7 mouse cellular contexts compared by ENCODE assay signal in the genomic region with DNA sequence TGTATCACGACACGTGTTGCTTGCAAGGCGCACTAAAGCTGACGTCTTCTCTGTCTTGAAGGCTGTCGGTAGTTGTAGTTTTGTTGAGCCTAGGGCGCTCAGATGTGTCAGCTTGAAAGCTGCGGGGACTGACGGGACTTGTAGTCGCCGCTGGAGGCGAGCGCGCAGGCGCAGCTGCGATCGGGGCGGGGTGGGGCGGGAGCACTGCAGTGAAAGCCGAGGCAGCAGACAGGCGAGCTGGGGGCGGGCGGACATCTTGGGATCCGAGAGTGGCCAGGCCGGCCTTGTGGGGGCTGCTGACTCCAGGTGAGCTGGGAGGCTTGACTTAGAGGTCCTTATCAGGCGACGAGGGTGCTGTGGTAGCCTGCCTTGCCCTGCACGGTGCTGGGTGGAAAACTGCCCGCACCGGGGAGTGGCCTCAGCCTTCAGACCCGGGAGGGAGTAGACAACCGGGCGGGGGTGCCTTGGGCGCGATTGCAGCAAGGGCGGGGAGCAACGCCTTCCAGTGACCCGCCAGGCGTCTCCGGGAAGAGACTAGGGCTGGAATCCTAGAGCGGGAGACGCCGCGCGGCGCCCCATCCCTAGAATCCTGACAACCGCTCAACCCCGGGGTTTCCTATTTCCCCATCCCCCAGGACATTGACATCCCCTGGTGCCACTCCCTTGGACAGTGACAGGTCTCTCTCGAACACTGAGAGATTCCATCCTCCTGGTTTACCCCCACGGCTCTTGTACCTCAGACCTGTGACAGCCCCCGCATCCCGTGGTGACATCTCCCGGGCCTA. TPM values are rescaled to one million over a fixed set of nuclear protein-coding genes. Genes with fewer than 3 reads are reported as not detected.
A peak's percentile ranks its signal among the peaks of the same experiment; 100 is the strongest.
DNase-seq lines count a peak whose midpoint lies in the region; ATAC-seq and TF ChIP-seq lines count a peak whose summit lies in the region.

A gene (plus strand): TSS at position 183 of the 785 bp plus-strand sequence.

- peak; percentile 95 for DNase-seq in adrenal gland, postnatal 10 days
- peak; percentile 99 for DNase-seq in embryonic facial prominence, embryonic 10.5 days (ENCODE audit: low spot score)
- DNase-seq in gonadal fat pad, adult 2 months (ENCODE audit: low read depth) = peak; percentile 99
- DNase-seq in left cerebral cortex, postnatal 4 days = peak; percentile 98

- no peaks in the 10 kb centered on the region for H3K27me3 ChIP-seq in embryonic facial prominence, embryonic 10.5 days (replicated peaks; ENCODE audit: low read depth, poor library complexity, severe bottlenecking)
- H3K27me3 ChIP-seq in intestine, postnatal 0 days (replicated peaks; ENCODE audit: control insufficient read depth, insufficient read depth, low read length) = no peaks in the 10 kb centered on the region
- H3K27me3 ChIP-seq in midbrain, embryonic 12.5 days = no peaks in the 10 kb centered on the region
- H3K27me3 ChIP-seq in small intestine, adult 2 months (ENCODE audit: control insufficient read depth, insufficient read depth, low read length) = no peaks in the 10 kb centered on the region

- peaks cover 23% of the 10 kb centered on the region for H3K4me1 ChIP-seq in embryonic facial prominence, embryonic 10.5 days
- peaks cover 4% of the 10 kb centered on the region; the same call in 1 of the 2 replicates for H3K4me1 ChIP-seq in intestine, postnatal 0 days (replicated peaks; ENCODE audit: control insufficient read depth, insufficient read depth, low read length)
- H3K4me1 ChIP-seq in midbrain, embryonic 12.5 days = peaks cover 25% of the 10 kb centered on the region
- H3K4me1 ChIP-seq in small intestine, adult 2 months (ENCODE audit: control insufficient read depth, insufficient read depth, insufficient read length, low read length) = peaks cover 10% of the 10 kb centered on the region

- TF ChIP-seq POLR2A in small intestine, adult 2 months (IDR thresholded peaks at IDR 0.05; ENCODE audit: low read depth, low read length) = peak; percentile 73

- peak; percentile 95 for ATAC-seq in intestine, postnatal 0 days
- peak; percentile 98 for ATAC-seq in midbrain, embryonic 12.5 days (ENCODE audit: low FRiP score, low read depth)

- peaks cover 72% of the 10 kb centered on the region for H3K36me3 ChIP-seq in embryonic facial prominence, embryonic 10.5 days (replicated peaks)
- peaks cover 48% of the 10 kb centered on the region for H3K36me3 ChIP-seq in intestine, postnatal 0 days (ENCODE audit: control insufficient read depth, insufficient read depth)
- H3K36me3 ChIP-seq in midbrain, embryonic 12.5 days = peaks cover 59% of the 10 kb centered on the region
- peaks cover 39% of the 10 kb centered on the region for H3K36me3 ChIP-seq in small intestine, adult 2 months (ENCODE audit: control insufficient read depth, insufficient read depth, low read length)

- peak within 1 kb of the TSS; percentile 86 for H3K9ac ChIP-seq in intestine, postnatal 0 days (ENCODE audit: low read depth, low read length)
- H3K9ac ChIP-seq in midbrain, embryonic 12.5 days (replicated peaks) = peak within 1 kb of the TSS; percentile 97

- intact Hi-C loops in left cerebral cortex, postnatal 4 days (cut with DNase I) = loop anchor here (10.0 kb wide), 1 partner anchor 109 kb away; no protein-coding TSS in a partner anchor

- H3K9me3 ChIP-seq in embryonic facial prominence, embryonic 10.5 days = no peaks in the 10 kb centered on the region
- no peaks in the 10 kb centered on the region for H3K9me3 ChIP-seq in intestine, postnatal 0 days (ENCODE audit: control insufficient read depth)
- no peaks in the 10 kb centered on the region for H3K9me3 ChIP-seq in midbrain, embryonic 12.5 days

- H3K4me3 ChIP-seq in embryonic facial prominence, embryonic 10.5 days = peak within 1 kb of the TSS; percentile 95
- peak within 1 kb of the TSS; percentile 89 for H3K4me3 ChIP-seq in intestine, postnatal 0 days (ENCODE audit: low read depth, low read length)
- H3K4me3 ChIP-seq in midbrain, embryonic 12.5 days = peak within 1 kb of the TSS; percentile 92
- H3K4me3 ChIP-seq in small intestine, adult 2 months (ENCODE audit: low read depth, low read length) = peak within 1 kb of the TSS; percentile 90

- under 1% methylated on average over 52 of the region's 52 CpGs for WGBS in embryonic facial prominence, embryonic 10.5 days
- WGBS in intestine, postnatal 0 days = under 1% methylated on average over 52 of the region's 52 CpGs
- 1% methylated on average over 48 of the region's 52 CpGs for WGBS in midbrain, embryonic 12.5 days
- WGBS in small intestine, adult 2 months = under 1% methylated on average over 52 of the region's 52 CpGs

- TF ChIP-seq CTCF in intestine, postnatal 0 days (IDR thresholded peaks at IDR 0.05; ENCODE audit: low read depth) = no peak
- TF ChIP-seq CTCF in small intestine, adult 2 months (IDR thresholded peaks at IDR 0.05; ENCODE audit: extremely low read depth, insufficient read length, insufficient replicate concordance, low read depth, low read length) = no peak

- peak within 1 kb of the TSS; percentile 96 for H3K27ac ChIP-seq in embryonic facial prominence, embryonic 10.5 days (replicated peaks)
- peak within 1 kb of the TSS; percentile 90 for H3K27ac ChIP-seq in intestine, postnatal 0 days (ENCODE audit: low read depth, low read length)
- peak within 1 kb of the TSS; percentile 79 for H3K27ac ChIP-seq in midbrain, embryonic 12.5 days (replicated peaks)
- H3K27ac ChIP-seq in small intestine, adult 2 months (ENCODE audit: insufficient read depth, low read depth, low read length) = peak within 1 kb of the TSS; percentile 94

- H3K4me2 ChIP-seq in intestine, postnatal 0 days (replicated peaks; ENCODE audit: low read depth) = peak within 1 kb of the TSS; percentile 75
- peak within 1 kb of the TSS; percentile 89 for H3K4me2 ChIP-seq in midbrain, embryonic 12.5 days (replicated peaks)

RNA-seq across cellular contexts. Expression of the gene that starts here (rescaled TPM):
- total RNA-seq in adrenal gland, postnatal 10 days (2021) = 100 to 1,000 TPM; 277 to 296 TPM
- 604 and 650 TPM in 2 replicates for polyA plus RNA-seq in embryonic facial prominence, embryonic 10.5 days (2016; fragmentation: Nextera tagmentation; extraction: Ambion mirVana)
- 328 and 405 TPM in 2 replicates for polyA plus RNA-seq in gonadal fat pad, adult 2 months (2012; rRNA removed)
- polyA plus RNA-seq in intestine, postnatal 0 days (2015; fragmentation: Nextera tagmentation; extraction: Ambion mirVana) = 411 and 423 TPM in 2 replicates
- total RNA-seq in left cerebral cortex, postnatal 4 days (2021) = 100 to 1,000 TPM; 865 to 870 TPM
- polyA plus RNA-seq in midbrain, embryonic 12.5 days (2016; fragmentation: Nextera tagmentation; extraction: Ambion mirVana) = 906 and 914 TPM in 2 replicates
- polyA plus RNA-seq in small intestine, adult 2 months (2012; rRNA removed) = 177 and 508 TPM in 2 replicates

Comparison
In these comparisons a context has a peak if more than half of its experiments do, and no peak if none do; other contexts are left out.
1. Peak in every context shown above with its lines: DNase-seq, ATAC-seq, H3K4me3 ChIP-seq and H3K27ac ChIP-seq.